Mouse (Mus musculus) left cerebral cortex, adult 8-10 months (tissue): ENCODE results near the gene Fam184b. TPM values are rescaled to one million over a fixed set of nuclear protein-coding genes. Genes with fewer than 3 reads are reported as not detected.
"Not testable (repeated sequence)": the region's sequence is repeated elsewhere in the genome, so short reads cannot be mapped to it uniquely, and the experiment has no call there.

Experiments
- DNase-seq, 2 experiments: peaks; one replicate each; pipeline ENCODE4 v3.0.0; 2022; ENCODE audit warnings: low spot score in 2 of 2
- total RNA-seq, 4 experiments: library from RNA; stranded (reverse); gene quantifications; 2 replicates each; pipeline ENCODE4 v1.2.4; 2022

The Fam184b gene
- 10 to 100 TPM; 10.2 to 12.9 (median 11.5) TPM for total RNA-seq

- peak; percentile 69 to 83 for DNase-seq
These were observed at the start of gene Fam184b for GRCm38 (mm10) chr5:45638806-45639714. Fam184b (minus strand) TSS chr5:45639614.

GRCm38 (mm10) chr5:45689152-45689551, 49.7 kb upstream of the Fam184b start:
- no peak for DNase-seq

GRCm38 (mm10) chr5:45686223-45686622, 46.8 kb upstream of the Fam184b start:
- no peak for DNase-seq

- no peak for DNase-seq
These were observed 45.8 kb upstream of the Fam184b start for GRCm38 (mm10) chr5:45685243-45685642.

- DNase-seq: no peak
These were observed 44.0 kb upstream of the Fam184b start for GRCm38 (mm10) chr5:45683388-45683787.

GRCm38 (mm10) chr5:45679955-45680354, 40.5 kb upstream of the Fam184b start:
- no peak for DNase-seq

- no peak for DNase-seq
These were observed 38.2 kb upstream of the Fam184b start for GRCm38 (mm10) chr5:45677639-45678038.

GRCm38 (mm10) chr5:45675032-45675431, 35.6 kb upstream of the Fam184b start:
- DNase-seq: no peak

GRCm38 (mm10) chr5:45670894-45671494, 31.6 kb upstream of the Fam184b start:
- no peak for DNase-seq

- no peak for DNase-seq
These were observed 30.9 kb upstream of the Fam184b start for GRCm38 (mm10) chr5:45670280-45670670.

GRCm38 (mm10) chr5:45669598-45670279, 30.3 kb upstream of the Fam184b start, which contains the start of gene Ncapg:
Ncapg (plus strand) TSS chr5:45669919.
- DNase-seq: peak; percentile 98 to 100

GRCm38 (mm10) chr5:45669234-45669597, 29.8 kb upstream of the Fam184b start:
- no peak for DNase-seq

GRCm38 (mm10) chr5:45668831-45669230, 29.4 kb upstream of the Fam184b start:
- peak in 1 of 2 experiments; percentile 2 for DNase-seq

- DNase-seq: no peak
These were observed 28.9 kb upstream of the Fam184b start for GRCm38 (mm10) chr5:45668324-45668723.

GRCm38 (mm10) chr5:45658406-45658805, 19.0 kb upstream of the Fam184b start:
- DNase-seq: not testable (repeated sequence)

GRCm38 (mm10) chr5:45651026-45651703, 11.8 kb upstream of the Fam184b start:
- DNase-seq: no peak

GRCm38 (mm10) chr5:45639715-45640092, 290 bp upstream of the Fam184b start:
- no peak for DNase-seq

- no peak for DNase-seq
These were observed 1.0 kb downstream of the Fam184b start for GRCm38 (mm10) chr5:45638378-45638777.

GRCm38 (mm10) chr5:45629470-45629869, 9.9 kb downstream of the Fam184b start:
- peak in 1 of 2 experiments; percentile 11 for DNase-seq

- DNase-seq: peak in 1 of 2 experiments; percentile 13
These were observed 11.6 kb downstream of the Fam184b start for GRCm38 (mm10) chr5:45627771-45628170.

- no peak for DNase-seq
These were observed 17.9 kb downstream of the Fam184b start for GRCm38 (mm10) chr5:45621511-45621910.
